16 mouse cellular contexts compared by ENCODE assay signal in the genomic region with DNA sequence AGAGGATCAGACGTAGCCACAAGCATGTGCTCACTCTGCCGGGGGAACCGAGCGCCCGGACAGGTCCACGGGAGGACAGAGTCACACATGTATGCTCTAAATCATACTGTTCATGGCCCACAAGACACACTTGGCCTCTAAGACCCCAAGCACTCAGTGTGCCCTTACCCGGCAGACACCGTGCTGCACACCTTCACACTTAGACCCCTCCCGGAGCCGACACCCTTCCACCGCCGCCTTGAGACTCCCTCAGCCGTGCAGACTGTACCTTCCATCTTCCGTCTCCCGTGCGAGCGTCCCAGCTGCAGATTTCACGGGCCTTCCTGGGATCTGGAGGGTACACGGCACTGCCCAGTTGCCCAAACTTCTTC. TPM values are rescaled to one million over a fixed set of nuclear protein-coding genes. Genes with fewer than 3 reads are reported as not detected.
DNase-seq lines count a peak whose midpoint lies in the region; ATAC-seq lines count a peak whose summit lies in the region.
"Had no signal": no experiment of that assay in that cellular context is flagged by ENCODE, and none has a peak within 500 bp of the region (broad histone marks: within the 10 kb centered on the region; RNA-seq: fewer than 3 reads in every experiment).

No protein-coding gene starts in this region.

- peak overlapping the region; percentile 71 for H3K4me2 ChIP-seq in heart, embryonic 12.5 days
- H3K4me2 ChIP-seq in neural tube, embryonic 15.5 days, result no peak overlapping the region
- H3K4me2 ChIP-seq: embryonic facial prominence, embryonic 12.5 days had no signal

- H3K9me3 ChIP-seq in heart, embryonic 12.5 days (replicated peaks), result no peaks in the 10 kb centered on the region
- no peaks in the 10 kb centered on the region for H3K9me3 ChIP-seq in neural tube, embryonic 15.5 days (replicated peaks)
- H3K9me3 ChIP-seq in limb, embryonic 10.5 days (replicated peaks), result no peaks in the 10 kb centered on the region
- H3K9me3 ChIP-seq: embryonic facial prominence, embryonic 12.5 days; forebrain, embryonic 15.5 days; hindbrain, embryonic 15.5 days; midbrain, embryonic 13.5 days had no signal

- 37% methylated on average over 19 of the region's 19 CpGs for WGBS in heart, embryonic 12.5 days
- WGBS in neural tube, embryonic 15.5 days, result 78% methylated on average over 19 of the region's 19 CpGs
- 72% methylated on average over 19 of the region's 19 CpGs for WGBS in limb, embryonic 10.5 days

- DNase-seq in heart, postnatal 25 days (ENCODE audit: low spot score), result no peak
- peak; percentile 24 for DNase-seq in neural tube, embryonic 10.5 days (ENCODE audit: extremely low spot score, low spot score)
- no peak for DNase-seq in limb, embryonic 10.5 days (ENCODE audit: low spot score)
- no peak for DNase-seq in ovary, postnatal 14 days (ENCODE audit: low spot score)
- DNase-seq in adrenal gland, postnatal 14 days, result no peak
- DNase-seq: thymus, postnatal 25 days had no signal

- H3K36me3 ChIP-seq in heart, embryonic 12.5 days, result no peaks in the 10 kb centered on the region
- no peaks in the 10 kb centered on the region for H3K36me3 ChIP-seq in neural tube, embryonic 15.5 days
- H3K36me3 ChIP-seq in limb, embryonic 10.5 days, result no peaks in the 10 kb centered on the region
- H3K36me3 ChIP-seq: embryonic facial prominence, embryonic 12.5 days; forebrain, embryonic 15.5 days; hindbrain, embryonic 15.5 days; midbrain, embryonic 13.5 days had no signal

- peak overlapping the region; percentile 80 for H3K9ac ChIP-seq in heart, embryonic 12.5 days
- H3K9ac ChIP-seq in neural tube, embryonic 15.5 days (replicated peaks), result no peak overlapping the region
- H3K9ac ChIP-seq: embryonic facial prominence, embryonic 12.5 days; forebrain, embryonic 15.5 days; hindbrain, embryonic 15.5 days; midbrain, embryonic 13.5 days had no signal

- no peak for ATAC-seq in heart, embryonic 12.5 days (ENCODE audit: insufficient number of reproducible peaks, low FRiP score)
- no peak for ATAC-seq in neural tube, embryonic 15.5 days (ENCODE audit: low FRiP score)
- no peak for ATAC-seq in monocyte, adult 5-6 weeks (replicated peaks; ENCODE audit: insufficient number of reproducible peaks, low FRiP score, low TSS enrichment, poor library complexity, severe bottlenecking)
- ATAC-seq: CD4-positive, CD25-positive, alpha-beta regulatory T cell, adult 4 months had no signal

- H3K4me1 ChIP-seq in heart, embryonic 12.5 days (replicated peaks), result peaks cover 35% of the 10 kb centered on the region
- H3K4me1 ChIP-seq in neural tube, embryonic 15.5 days, result peaks cover 19% of the 10 kb centered on the region
- peaks cover 15% of the 10 kb centered on the region for H3K4me1 ChIP-seq in limb, embryonic 10.5 days

- H3K4me3 ChIP-seq in heart, embryonic 12.5 days, result peak overlapping the region; percentile 56
- H3K4me3 ChIP-seq in neural tube, embryonic 15.5 days (replicated peaks), result no peak overlapping the region
- H3K4me3 ChIP-seq in limb, embryonic 10.5 days, result no peak overlapping the region
- H3K4me3 ChIP-seq: embryonic facial prominence, embryonic 12.5 days; hindbrain, embryonic 15.5 days; left cerebral cortex, adult 2 months; midbrain, embryonic 13.5 days had no signal

- peak overlapping the region; percentile 97 for H3K27ac ChIP-seq in heart, embryonic 12.5 days (ENCODE audit: poor library complexity, severe bottlenecking)
- H3K27ac ChIP-seq in neural tube, embryonic 15.5 days (replicated peaks), result no peak overlapping the region
- peak overlapping the region; percentile 72 for H3K27ac ChIP-seq in limb, embryonic 10.5 days
- H3K27ac ChIP-seq: embryonic facial prominence, embryonic 12.5 days; forebrain, embryonic 15.5 days; hindbrain, embryonic 15.5 days; left cerebral cortex, adult 2 months; midbrain, embryonic 13.5 days had no signal

- intact Hi-C loops in heart, postnatal 25 days (cut with DNase I), result no loop called here

- no peaks in the 10 kb centered on the region for H3K27me3 ChIP-seq in heart, embryonic 12.5 days (replicated peaks)
- H3K27me3 ChIP-seq in neural tube, embryonic 15.5 days (replicated peaks), result no peaks in the 10 kb centered on the region
- no peaks in the 10 kb centered on the region for H3K27me3 ChIP-seq in limb, embryonic 10.5 days (ENCODE audit: low read depth, poor library complexity, severe bottlenecking)
- H3K27me3 ChIP-seq: embryonic facial prominence, embryonic 12.5 days; forebrain, embryonic 15.5 days; hindbrain, embryonic 15.5 days; midbrain, embryonic 13.5 days had no signal

RNA-seq across cellular contexts. Expression of gene 3425401B19Rik, which starts 0.4 kb away (rescaled TPM):
- polyA plus RNA-seq in heart, embryonic 12.5 days (2016; fragmentation: Nextera tagmentation; extraction: Ambion mirVana), result 15.9 and 16.3 TPM in 2 replicates
- 100 to 1,000 TPM; 106 to 121 TPM for total RNA-seq in heart, postnatal 25 days (2021)
- 0.22 and 0.42 TPM in 2 replicates for polyA plus RNA-seq in neural tube, embryonic 15.5 days (2015; fragmentation: Nextera tagmentation; extraction: Ambion mirVana)
- polyA plus RNA-seq in limb, embryonic 10.5 days (2016; fragmentation: Nextera tagmentation; extraction: Ambion mirVana), result 0.16 and 0.20 TPM in 2 replicates
- 0.11 TPM in 1 of 3 replicates, not detected in the others for total RNA-seq in monocyte, adult 5-6 weeks (2017)
- 0.11 and 0.49 TPM in 2 replicates for total RNA-seq in adrenal gland, postnatal 14 days (2021)
- polyA plus RNA-seq: CD4-positive, CD25-positive, alpha-beta regulatory T cell, adult 4 months; forebrain, embryonic 15.5 days; liver, adult 2 months; midbrain, embryonic 13.5 days had no signal

Comparison
In these comparisons a context has a peak if more than half of its experiments do, and no peak if none do; other contexts are left out.
1. RNA of gene 3425401B19Rik, which starts 0.4 kb away (total RNA-seq): 106 to 121 TPM in heart, postnatal 25 days; 0.11 to 0.49 TPM in adrenal gland, postnatal 14 days and 0.11 TPM in monocyte, adult 5-6 weeks; every median in the first group is over 10 times any median in the second.